Mouse (Mus musculus) bone marrow macrophage, adult 2 months (primary cell): ENCODE measurements around the gene Aldh3b1.

ENCODE experiments used
- CTCF ChIP-seq: IDR thresholded peaks from 2 replicates; pipeline ENCODE4 v1.5.1; 2012; ENCODE audit warnings: low read depth, mild to moderate bottlenecking, low read length, moderate library complexity
- POLR2A ChIP-seq: IDR thresholded peaks from 2 replicates; pipeline ENCODE4 v1.6.1; 2012; ENCODE audit warnings: mild to moderate bottlenecking, low read depth, low read length, borderline replicate concordance

GRCm38 (mm10) chr19:3875045-3875444 is 54.6 kb downstream of the Aldh3b1 start:
- TF ChIP-seq POLR2A (no peak), CTCF (no peak)
